Mouse (Mus musculus) megakaryocyte, embryonic 14.5 days (primary cell): ENCODE results near the gene Tmem190. TPM values are rescaled to one million over a fixed set of nuclear protein-coding genes. Genes with fewer than 3 reads are reported as not detected.
"Not testable (repeated sequence)": the region's sequence is repeated elsewhere in the genome, so short reads cannot be mapped to it uniquely, and the experiment has no call there.

ENCODE experiments used
- H3K27me3 ChIP-seq: replicated peaks from 2 replicates; pipeline ENCODE3; 2012; ENCODE audit warnings: inconsistent platforms
- H3K36me3 ChIP-seq: replicated peaks from 2 replicates; pipeline ENCODE3; 2012; ENCODE audit warnings: low read length, inconsistent platforms, mixed read lengths
- H3K4me1 ChIP-seq: 2 replicates; pipeline ENCODE4 v1.6.1; 2012; ENCODE audit warnings: inconsistent platforms
- H3K4me3 ChIP-seq: replicated peaks from 2 replicates; pipeline ENCODE3; 2012; ENCODE audit warnings: moderate library complexity, mild to moderate bottlenecking, inconsistent platforms
- H3K9me3 ChIP-seq: 2 replicates; pipeline ENCODE4 v1.6.1; 2012; ENCODE audit warnings: inconsistent platforms
- FLI1 ChIP-seq: IDR thresholded peaks from 2 replicates; pipeline ENCODE4 v1.6.1; 2012; ENCODE audit warnings: low read length, inconsistent platforms, mixed read lengths
- GATA1 ChIP-seq: IDR thresholded peaks from 3 replicates; pipeline ENCODE4 v1.6.1; 2012; ENCODE audit warnings: mixed read lengths, low read length, inconsistent platforms, borderline replicate concordance
- polyA plus RNA-seq: library from polyadenylated mRNA; stranded (reverse); fragments of >175 nt; gene quantifications from 2 replicates; pipeline ENCODE4 v1.2.3, GENCODE M21; 2012; ENCODE audit warnings: low replicate concordance; ENCODE audit not compliant: insufficient read depth

The Tmem190 gene
- polyA plus RNA-seq, 1 experiment: not detected

GRCm38 (mm10) chr7:4812303-4813104 is 29.8 kb downstream of the Tmem190 start, which contains the start of gene Ube2s:
Gene Ube2s, minus strand, starts transcription at chr7:4812590.
- peaks cover 6% of the 10 kb centered on the region for H3K9me3 ChIP-seq
- peak within 1 kb of the TSS; percentile 95 for H3K4me3 ChIP-seq
- peaks cover 42% of the 10 kb centered on the region for H3K36me3 ChIP-seq
- TF ChIP-seq FLI1: no peak
- no peak for TF ChIP-seq GATA1
- H3K4me1 ChIP-seq: peaks cover 44% of the 10 kb centered on the region
- no peaks in the 10 kb centered on the region for H3K27me3 ChIP-seq

GRCm38 (mm10) chr7:4813105-4813791 is 30.5 kb downstream of the Tmem190 start:
- Histone ChIP-seq H3K4me3 (peak overlapping the region; percentile 95), H3K27me3 (no peaks in the 10 kb centered on the region), H3K9me3 (peaks cover 6% of the 10 kb centered on the region), H3K4me1 (peaks cover 46% of the 10 kb centered on the region), H3K36me3 (peaks cover 38% of the 10 kb centered on the region)
- TF ChIP-seq FLI1: no peak
- no peak for TF ChIP-seq GATA1

GRCm38 (mm10) chr7:4816559-4816958 is 33.8 kb downstream of the Tmem190 start:
- Histone ChIP-seq H3K4me1 (peaks cover 18% of the 10 kb centered on the region), H3K9me3 (peaks cover 6% of the 10 kb centered on the region)

GRCm38 (mm10) chr7:4820925-4821324 is 38.2 kb downstream of the Tmem190 start:
- not testable (repeated sequence) for H3K4me3 ChIP-seq

More at GRCm38 (mm10) chr7:4816559-4816958, 33.8 kb downstream of the Tmem190 start:
- Histone ChIP-seq H3K36me3 (peaks cover 15% of the 10 kb centered on the region), H3K4me3 (no peak overlapping the region), H3K27me3 (peaks cover 4% of the 10 kb centered on the region)
- no peak for TF ChIP-seq GATA1
- no peak for TF ChIP-seq FLI1

GRCm38 (mm10) chr7:4821690-4822089 is 39.0 kb downstream of the Tmem190 start:
- TF ChIP-seq GATA1 (no peak), FLI1 (no peak)

More at GRCm38 (mm10) chr7:4820925-4821324, 38.2 kb downstream of the Tmem190 start:
- Histone ChIP-seq H3K4me1 (peaks cover 19% of the 10 kb centered on the region), H3K27me3 (peaks cover 27% of the 10 kb centered on the region)
- not testable (repeated sequence) for H3K9me3 ChIP-seq, H3K36me3 ChIP-seq

GRCm38 (mm10) chr7:4822162-4822907 is 39.6 kb downstream of the Tmem190 start:
- peaks cover 23% of the 10 kb centered on the region for H3K4me1 ChIP-seq
- no peaks in the 10 kb centered on the region for H3K9me3 ChIP-seq
- H3K4me3 ChIP-seq: no peak overlapping the region
- peaks cover 37% of the 10 kb centered on the region for H3K27me3 ChIP-seq
- TF ChIP-seq FLI1 (no peak), GATA1 (no peak)
- no peaks in the 10 kb centered on the region for H3K36me3 ChIP-seq

More at GRCm38 (mm10) chr7:4821690-4822089, 39.0 kb downstream of the Tmem190 start:
- Histone ChIP-seq H3K4me1 (peaks cover 22% of the 10 kb centered on the region), H3K9me3 (no peaks in the 10 kb centered on the region), H3K36me3 (no peaks in the 10 kb centered on the region), H3K27me3 (peaks cover 32% of the 10 kb centered on the region), H3K4me3 (no peak overlapping the region)

GRCm38 (mm10) chr7:4825365-4825764 is 42.6 kb downstream of the Tmem190 start:
- H3K36me3 ChIP-seq: no peaks in the 10 kb centered on the region
- peaks cover 60% of the 10 kb centered on the region for H3K27me3 ChIP-seq
- no peaks in the 10 kb centered on the region for H3K9me3 ChIP-seq
- H3K4me3 ChIP-seq: no peak overlapping the region
- peaks cover 16% of the 10 kb centered on the region for H3K4me1 ChIP-seq
- TF ChIP-seq GATA1: no peak
- no peak for TF ChIP-seq FLI1

- H3K9me3 ChIP-seq: peaks cover 4% of the 10 kb centered on the region; the same call in 1 of the 2 replicates
- no peak overlapping the region for H3K4me3 ChIP-seq
- H3K27me3 ChIP-seq: peaks cover 79% of the 10 kb centered on the region
- H3K4me1 ChIP-seq: peaks cover 10% of the 10 kb centered on the region
- no peaks in the 10 kb centered on the region for H3K36me3 ChIP-seq
- TF ChIP-seq FLI1: no peak
- no peak for TF ChIP-seq GATA1
Measured at GRCm38 (mm10) chr7:4830476-4830875, 47.7 kb downstream of the Tmem190 start.

Other genes starting within 250 kb of the Tmem190 start
- gene Syt5, start 235.4 kb upstream of the Tmem190 start, polyA plus RNA-seq: 2.6 TPM in 1 of 2 replicates, not detected in the other
- gene Ptprh, start 178.9 kb upstream of the Tmem190 start, polyA plus RNA-seq: 0.16 TPM in 1 of 2 replicates, not detected in the other
- 5.3 and 15.1 TPM in 2 replicates for gene Tmem86b, start 151.5 kb upstream of the Tmem190 start, polyA plus RNA-seq
- gene Ppp6r1, start 123.9 kb upstream of the Tmem190 start, polyA plus RNA-seq: 361 and 465 TPM in 2 replicates
- 71.8 and 116 TPM in 2 replicates for gene Hspbp1, start 97.9 kb upstream of the Tmem190 start, polyA plus RNA-seq
- gene Brsk1, start 92.3 kb upstream of the Tmem190 start, polyA plus RNA-seq: 0.08 TPM in 1 of 2 replicates, not detected in the other
- gene Tmem150b, start 57.7 kb upstream of the Tmem190 start, polyA plus RNA-seq: 0.43 TPM in 1 of 2 replicates, not detected in the other
- gene Kmt5c, start 42.8 kb upstream of the Tmem190 start, polyA plus RNA-seq: 241 and 733 TPM in 2 replicates
- gene Cox6b2, start 29.8 kb upstream of the Tmem190 start, polyA plus RNA-seq: 47.7 and 94.6 TPM in 2 replicates
- gene Fam71e2, start 11.6 kb upstream of the Tmem190 start, polyA plus RNA-seq: not detected in 2 replicates
- gene Il11, start 78 bp upstream of the Tmem190 start, polyA plus RNA-seq: 0.26 and 1.9 TPM in 2 replicates
- gene Tmem238, start 6.7 kb downstream of the Tmem190 start, polyA plus RNA-seq: 29.3 and 145 TPM in 2 replicates
- gene Rpl28, start 9.9 kb downstream of the Tmem190 start, polyA plus RNA-seq: 3,598 and 12,997 TPM in 2 replicates
- 217 and 258 TPM in 2 replicates for gene Ube2s, start 29.7 kb downstream of the Tmem190 start, polyA plus RNA-seq
- gene Shisa7, start 61.8 kb downstream of the Tmem190 start, polyA plus RNA-seq: 0.07 TPM in 1 of 2 replicates, not detected in the other
- 4.3 and 6.1 TPM in 2 replicates for gene Isoc2b, start 87.3 kb downstream of the Tmem190 start, polyA plus RNA-seq
- gene Isoc2a, start 94.2 kb downstream of the Tmem190 start, polyA plus RNA-seq: 7.2 and 17.1 TPM in 2 replicates
- gene Gm36210, start 123.6 kb downstream of the Tmem190 start, polyA plus RNA-seq: not detected in 2 replicates
- 33.6 and 53.4 TPM in 2 replicates for gene Zfp628, start 132.3 kb downstream of the Tmem190 start, polyA plus RNA-seq
- gene Nat14, start 139.1 kb downstream of the Tmem190 start, polyA plus RNA-seq: 0.51 TPM in 1 of 2 replicates, not detected in the other
- 0.09 and 1.5 TPM in 2 replicates for gene Ssc5d, start 142.8 kb downstream of the Tmem190 start, polyA plus RNA-seq
- gene Sbk2, start 181.5 kb downstream of the Tmem190 start, polyA plus RNA-seq: 1.3 TPM in 1 of 2 replicates, not detected in the other
- gene Sbk3, start 188.2 kb downstream of the Tmem190 start, polyA plus RNA-seq: 0.06 TPM in 1 of 2 replicates, not detected in the other
- gene Zfp579, start 213.2 kb downstream of the Tmem190 start, polyA plus RNA-seq: 48.1 and 103 TPM in 2 replicates
- 68.6 and 88.3 TPM in 2 replicates for gene Zfp524, start 231.5 kb downstream of the Tmem190 start, polyA plus RNA-seq
- 17.2 and 28.0 TPM in 2 replicates for gene Fiz1, start 231.8 kb downstream of the Tmem190 start, polyA plus RNA-seq
- not detected in 2 replicates for gene Gm44973, start 232.6 kb downstream of the Tmem190 start, polyA plus RNA-seq
- gene Zfp865, start 237.4 kb downstream of the Tmem190 start, polyA plus RNA-seq: 30.6 and 81.9 TPM in 2 replicates
- 7.3 and 34.4 TPM in 2 replicates for gene Ccdc106, start 237.6 kb downstream of the Tmem190 start, polyA plus RNA-seq